ENCODE assay signal across 11 mouse cellular contexts in the genomic region with DNA sequence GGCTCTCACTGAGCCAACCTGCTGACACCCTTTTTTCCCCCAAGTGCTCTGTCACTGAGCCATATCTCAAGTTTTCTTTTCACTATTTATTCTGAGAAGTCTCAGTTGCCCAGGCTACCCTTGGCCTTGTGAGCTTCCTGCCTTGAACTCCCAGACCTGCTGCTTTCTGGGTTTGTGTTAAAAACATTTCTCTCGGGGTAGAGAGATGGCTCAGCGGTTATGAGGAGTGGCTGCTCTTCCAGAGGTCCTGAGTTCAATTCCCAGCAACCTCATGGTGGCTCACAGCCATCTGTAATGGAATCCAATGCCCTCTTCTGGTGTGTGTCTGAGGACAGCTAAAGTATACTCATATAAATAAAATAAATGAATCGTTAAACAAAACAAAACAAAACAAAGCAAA.
"Had no signal": no experiment of that assay in that cellular context is flagged by ENCODE, and none has a peak within 500 bp of the region (broad histone marks: within the 10 kb centered on the region; RNA-seq: fewer than 3 reads in every experiment).

No protein-coding gene starts in this region.

- DNase-seq: kidney, adult 2 months; kidney, postnatal 14 days; lung, adult 18-20 months; thymus, postnatal 4 days had no signal

- H3K27me3 ChIP-seq: kidney, embryonic 15.5 days; midbrain, embryonic 15.5 days; neural tube, embryonic 12.5 days had no signal

- H3K36me3 ChIP-seq: kidney, embryonic 15.5 days; limb, embryonic 10.5 days; midbrain, embryonic 10.5 days; midbrain, embryonic 15.5 days; neural tube, embryonic 12.5 days had no signal

- H3K27ac ChIP-seq: kidney, embryonic 15.5 days; left cerebral cortex, adult 2 months; limb, embryonic 10.5 days; midbrain, embryonic 10.5 days; midbrain, embryonic 15.5 days; neural tube, embryonic 12.5 days; stomach, postnatal 0 days had no signal

- H3K4me1 ChIP-seq: kidney, embryonic 15.5 days; limb, embryonic 10.5 days; midbrain, embryonic 10.5 days; midbrain, embryonic 15.5 days; neural tube, embryonic 12.5 days had no signal

- H3K9ac ChIP-seq: kidney, embryonic 15.5 days; midbrain, embryonic 15.5 days; neural tube, embryonic 12.5 days had no signal

- H3K4me2 ChIP-seq: kidney, embryonic 15.5 days; midbrain, embryonic 15.5 days; neural tube, embryonic 12.5 days had no signal

- H3K9me3 ChIP-seq: kidney, embryonic 15.5 days; limb, embryonic 10.5 days; midbrain, embryonic 10.5 days; midbrain, embryonic 15.5 days; neural tube, embryonic 12.5 days had no signal

- H3K4me3 ChIP-seq: kidney, embryonic 15.5 days; left cerebral cortex, adult 2 months; limb, embryonic 10.5 days; midbrain, embryonic 10.5 days; midbrain, embryonic 15.5 days; neural tube, embryonic 12.5 days had no signal

- ATAC-seq: midbrain, embryonic 15.5 days had no signal
